Mouse (Mus musculus) hindbrain, embryonic 14.5 days (tissue): ENCODE measurements at regions not wholly inside any gene's neighbourhood (a gene's known extent, or its start where the extent isn't known, plus 50 kb on each side); places are given as distances from the start of the nearest gene placed in this dataset.

Source experiments
- ATAC-seq: fragments of 200-750 bp; cut with Nextera tagmentation; 2 replicates; pipeline ENCODE4 v1.8.0; 2017; ENCODE audit warnings: moderate number of reproducible peaks, mild to moderate bottlenecking, moderate TSS enrichment, moderate library complexity; ENCODE audit not compliant: low FRiP score
- DNase-seq: peaks from one replicate; pipeline ENCODE4 v3.0.0-alpha.2; 2015; ENCODE audit warnings: low spot score
- H3K27ac ChIP-seq: fragments of 300-500 bp; sonication (generic); 2 replicates; pipeline ENCODE4 v1.5.1; 2014; ENCODE audit warnings: mild to moderate bottlenecking, moderate library complexity
- H3K27me3 ChIP-seq: fragments of 300-500 bp; sonication (generic); 2 replicates; pipeline ENCODE4 v1.6.1; 2014; ENCODE audit warnings: mild to moderate bottlenecking, low read length, mixed read lengths; ENCODE audit not compliant: control insufficient read depth, insufficient read depth
- H3K36me3 ChIP-seq: fragments of 300-500 bp; sonication (generic); replicated peaks from 2 replicates; pipeline ENCODE4 v1.6.1; 2014; ENCODE audit not compliant: control insufficient read depth, insufficient read depth
- H3K4me1 ChIP-seq: fragments of 300-500 bp; sonication (generic); replicated peaks from 2 replicates; pipeline ENCODE4 v1.6.1; 2014; ENCODE audit warnings: antibody characterized with exemption, low read length, mixed read lengths; ENCODE audit not compliant: control insufficient read depth, insufficient read depth
- H3K4me2 ChIP-seq: fragments of 300-500 bp; sonication (generic); replicated peaks from 2 replicates; pipeline ENCODE4 v1.6.1; 2014; ENCODE audit warnings: mild to moderate bottlenecking, moderate library complexity
- H3K4me3 ChIP-seq: fragments of 300-500 bp; sonication (generic); replicated peaks from 2 replicates; pipeline ENCODE4 v1.5.1; 2014; ENCODE audit warnings: mild to moderate bottlenecking, low read length
- H3K9ac ChIP-seq: fragments of 300-500 bp; sonication (generic); 2 replicates; pipeline ENCODE4 v1.6.1; 2014
- H3K9me3 ChIP-seq: fragments of 300-500 bp; sonication (generic); 2 replicates; pipeline ENCODE4 v1.6.1; 2016; ENCODE audit warnings: low read length; ENCODE audit not compliant: control insufficient read depth
- WGBS: fragments of 180-500 bp; shearing (Covaris S2); extraction: QIAGEN DNeasy Blood & Tissue Kit; methylation state at CpG from one replicate; pipeline ENCODE4 v1.1.7; 2014; 5-methylcytosine and 5-hydroxymethylcytosine counted together

GRCm38 (mm10) chr1:141999769-142000168 is 1640.7 kb upstream of the B3galt2 start:
- no peaks in the 10 kb centered on the region for H3K36me3 ChIP-seq
- no peak overlapping the region for H3K9ac ChIP-seq
- H3K4me3 ChIP-seq = no peak overlapping the region
- no peak overlapping the region for H3K27ac ChIP-seq
- no peaks in the 10 kb centered on the region for H3K9me3 ChIP-seq
- H3K4me2 ChIP-seq = no peak overlapping the region
- no peak for DNase-seq
- no peak for ATAC-seq
- no peaks in the 10 kb centered on the region for H3K4me1 ChIP-seq
- no peaks in the 10 kb centered on the region for H3K27me3 ChIP-seq

- ATAC-seq = no peak
- Histone ChIP-seq H3K27ac (no peak overlapping the region), H3K36me3 (no peaks in the 10 kb centered on the region), H3K27me3 (no peaks in the 10 kb centered on the region), H3K9me3 (no peaks in the 10 kb centered on the region), H3K4me3 (no peak overlapping the region), H3K9ac (no peak overlapping the region), H3K4me2 (no peak overlapping the region), H3K4me1 (no peaks in the 10 kb centered on the region)
- no peak for DNase-seq
- 73% methylated on average over 4 of the region's 4 CpGs for WGBS
These were observed 1640.1 kb upstream of the B3galt2 start for GRCm38 (mm10) chr1:142000335-142000734.

DNA sequence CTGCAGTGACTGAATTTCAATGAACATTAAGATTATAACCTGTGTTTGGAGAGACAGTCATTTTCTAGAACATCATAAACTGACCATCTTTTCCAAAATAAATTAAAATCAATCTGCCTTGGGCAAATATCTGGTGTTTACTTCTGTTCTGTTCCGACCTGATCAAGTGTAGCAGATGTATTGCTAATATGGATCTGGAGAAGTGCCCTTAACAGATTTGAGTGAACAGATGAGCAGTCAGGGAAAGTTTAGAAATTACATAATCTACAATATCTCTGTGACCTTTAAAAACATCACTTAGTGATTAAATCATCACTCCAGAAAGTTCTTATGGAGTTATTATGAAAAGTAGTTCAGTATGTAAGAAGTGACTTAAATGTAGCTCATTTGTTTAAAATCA is 1634.1 kb upstream of the B3galt2 start:
- no peaks in the 10 kb centered on the region for H3K4me1 ChIP-seq
- no peak overlapping the region for H3K4me2 ChIP-seq
- H3K9ac ChIP-seq = no peak overlapping the region
- 76% methylated on average over 1 of the region's 1 CpGs for WGBS
- no peak for ATAC-seq
- H3K4me3 ChIP-seq = no peak overlapping the region
- DNase-seq = no peak
- no peaks in the 10 kb centered on the region for H3K9me3 ChIP-seq
- H3K27me3 ChIP-seq = no peaks in the 10 kb centered on the region
- no peaks in the 10 kb centered on the region for H3K36me3 ChIP-seq
- H3K27ac ChIP-seq = no peak overlapping the region

DNA sequence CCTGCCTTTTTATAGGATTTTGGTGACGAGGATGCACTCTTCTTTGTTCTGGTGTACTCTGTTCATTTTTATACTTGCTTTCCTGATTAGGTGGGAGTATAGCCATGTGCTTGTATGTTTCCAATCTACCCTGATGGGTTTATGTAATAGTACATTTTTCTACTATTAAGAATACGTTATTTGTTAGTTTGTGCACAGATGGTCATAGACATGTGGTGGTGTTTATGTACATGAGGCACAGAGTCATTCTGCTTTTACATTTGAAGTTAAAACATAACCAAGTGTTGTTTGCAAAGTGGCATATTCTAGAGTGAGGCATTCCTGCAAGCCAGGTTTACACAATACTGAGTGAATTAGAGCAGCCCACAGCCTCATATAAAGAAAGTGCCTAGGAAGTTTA is 1597.7 kb upstream of the B3galt2 start:
- no peak for DNase-seq

DNA sequence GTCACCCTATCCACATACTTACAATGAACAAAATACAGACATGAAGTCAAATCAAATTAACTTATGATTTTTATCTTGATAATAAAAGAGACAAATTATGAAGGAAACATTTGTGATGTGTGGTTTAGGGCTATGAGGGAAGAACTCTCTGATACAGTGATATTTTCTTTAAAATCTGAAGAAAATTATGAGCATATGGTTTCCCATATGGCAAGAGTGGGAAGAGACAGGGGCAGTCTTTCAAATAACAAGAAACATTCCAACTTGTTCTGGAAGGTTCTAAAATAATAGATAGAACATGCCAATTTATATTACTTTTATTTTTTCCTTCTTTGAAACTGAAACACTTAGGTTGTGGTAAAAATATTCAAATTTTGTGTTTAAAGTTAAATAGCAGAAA is 1585.3 kb upstream of the B3galt2 start:
- Histone ChIP-seq H3K9me3 (no peaks in the 10 kb centered on the region), H3K4me1 (no peaks in the 10 kb centered on the region), H3K36me3 (no peaks in the 10 kb centered on the region), H3K27me3 (no peaks in the 10 kb centered on the region), H3K27ac (no peak overlapping the region), H3K4me2 (no peak overlapping the region), H3K9ac (no peak overlapping the region), H3K4me3 (no peak overlapping the region)
- ATAC-seq (no peak), DNase-seq (no peak)

More for the DNA sequence above, 1597.7 kb upstream of the B3galt2 start:
- Histone ChIP-seq H3K4me3 (no peak overlapping the region), H3K9ac (no peak overlapping the region), H3K27ac (no peak overlapping the region), H3K36me3 (no peaks in the 10 kb centered on the region), H3K27me3 (no peaks in the 10 kb centered on the region), H3K4me1 (no peaks in the 10 kb centered on the region), H3K4me2 (no peak overlapping the region), H3K9me3 (no peaks in the 10 kb centered on the region)
- no peak for ATAC-seq
- WGBS = 82% methylated on average over 2 of the region's 2 CpGs
